Mouse (Mus musculus): ENCODE measurements at regions not wholly inside any gene's neighbourhood (a gene's known extent, or its start where the extent isn't known, plus 50 kb on each side); places are given as distances from the start of the nearest gene placed in this dataset.

- no peak for DNase-seq (ENCODE audit: low spot score)
These were observed 322.4 kb upstream of the Trib2 start for GRCm38 (mm10) chr12:16139152-16139551.

- DNase-seq (ENCODE audit: low spot score) = no peak
These were observed 321.1 kb upstream of the Trib2 start for GRCm38 (mm10) chr12:16137801-16138200.

GRCm38 (mm10) chr12:16136214-16136671 lies 319.5 kb upstream of the Trib2 start:
- no peak for DNase-seq (ENCODE audit: low spot score)

GRCm38 (mm10) chr12:16135602-16136213 lies 319.0 kb upstream of the Trib2 start:
- no peak for DNase-seq (ENCODE audit: low spot score)

- no peak for DNase-seq (ENCODE audit: low spot score)
These were observed 317.7 kb upstream of the Trib2 start for GRCm38 (mm10) chr12:16134446-16134845.

GRCm38 (mm10) chr12:16133253-16133652 lies 316.5 kb upstream of the Trib2 start:
- peak; percentile 45 for DNase-seq (ENCODE audit: low spot score)

GRCm38 (mm10) chr12:16131740-16132077 lies 315.0 kb upstream of the Trib2 start:
- no peak for DNase-seq (ENCODE audit: low spot score)

- DNase-seq (ENCODE audit: low spot score) = no peak
These were observed 314.5 kb upstream of the Trib2 start for GRCm38 (mm10) chr12:16131028-16131739.

GRCm38 (mm10) chr12:16130605-16131004 lies 313.9 kb upstream of the Trib2 start:
- DNase-seq (ENCODE audit: low spot score) = no peak

GRCm38 (mm10) chr12:16129923-16130322 lies 313.2 kb upstream of the Trib2 start:
- DNase-seq (ENCODE audit: low spot score) = no peak

GRCm38 (mm10) chr12:16129243-16129642 lies 312.5 kb upstream of the Trib2 start:
- DNase-seq (ENCODE audit: low spot score) = no peak

- DNase-seq (ENCODE audit: low spot score) = no peak
These were observed 308.2 kb upstream of the Trib2 start for GRCm38 (mm10) chr12:16124906-16125305.

- no peak for DNase-seq (ENCODE audit: low spot score)
These were observed 305.8 kb upstream of the Trib2 start for GRCm38 (mm10) chr12:16122353-16123127.

- no peak for DNase-seq (ENCODE audit: low spot score)
These were observed 305.1 kb upstream of the Trib2 start for GRCm38 (mm10) chr12:16121787-16122186.

- no peak for DNase-seq (ENCODE audit: low spot score)
These were observed 302.0 kb upstream of the Trib2 start for GRCm38 (mm10) chr12:16118710-16119109.

- peak; percentile 7 for DNase-seq (ENCODE audit: low spot score)
These were observed 290.2 kb upstream of the Trib2 start for GRCm38 (mm10) chr12:16106946-16107345.

GRCm38 (mm10) chr12:16098840-16099239 lies 282.1 kb upstream of the Trib2 start:
- DNase-seq (ENCODE audit: low spot score) = no peak

- no peak for DNase-seq (ENCODE audit: low spot score)
These were observed 275.9 kb upstream of the Trib2 start for GRCm38 (mm10) chr12:16092643-16093042.

- no peak for DNase-seq (ENCODE audit: low spot score)
These were observed 274.6 kb upstream of the Trib2 start for GRCm38 (mm10) chr12:16091336-16091735.

- DNase-seq (ENCODE audit: low spot score) = no peak
These were observed 266.5 kb upstream of the Trib2 start for GRCm38 (mm10) chr12:16083176-16083575.

GRCm38 (mm10) chr12:16077215-16077614 lies 260.5 kb upstream of the Trib2 start:
- no peak for DNase-seq (ENCODE audit: low spot score)

- DNase-seq (ENCODE audit: low spot score) = no peak
These were observed 259.2 kb upstream of the Trib2 start for GRCm38 (mm10) chr12:16075962-16076361.

GRCm38 (mm10) chr12:16068940-16069339 lies 252.2 kb upstream of the Trib2 start:
- DNase-seq (ENCODE audit: low spot score) = no peak

Data from heart, adult 8-10 months (tissue).